Mouse (Mus musculus): ENCODE data around the gene Eif4a2. TPM values are rescaled to one million over a fixed set of nuclear protein-coding genes. Genes with fewer than 3 reads are reported as not detected.

The Eif4a2 gene
- total RNA-seq, 1 experiment = 983 TPM

GRCm38 (mm10) chr16:23157013-23157412 lies 49.8 kb downstream of the Eif4a2 start:
- Histone ChIP-seq H3K27ac (ENCODE audit: insufficient read depth, low read depth, low read length, poor library complexity, severe bottlenecking) (no peak overlapping the region), H3K4me1 (ENCODE audit: control insufficient read depth in 2 of 2, insufficient read depth in 2 of 2, low read length in 2 of 2, poor library complexity in 1 of 2) (no peaks in the 10 kb centered on the region; a peak in 1 of 4 replicates), H3K36me3 (ENCODE audit: control insufficient read depth, insufficient read depth, low read length, poor library complexity, severe bottlenecking) (no peaks in the 10 kb centered on the region), H3K9me3 (ENCODE audit: control insufficient read depth, insufficient read depth, low read depth, low read length) (no peaks in the 10 kb centered on the region), H3K4me3 (ENCODE audit: insufficient read depth in 1 of 2, low read depth in 1 of 2, low read length in 2 of 2, poor library complexity in 1 of 2, severe bottlenecking in 1 of 2) (no peak overlapping the region), H3K9ac (ENCODE audit: insufficient read depth, low read depth, low read length, poor library complexity, severe bottlenecking) (no peak overlapping the region)
- TF ChIP-seq HCFC1 (IDR thresholded peaks at IDR 0.05; ENCODE audit: borderline replicate concordance, insufficient read depth, low read length) = no peak
- no peak for TF ChIP-seq ZNF384 (IDR thresholded peaks at IDR 0.05; ENCODE audit: low read depth, low read length)
- TF ChIP-seq MAFK (IDR thresholded peaks at IDR 0.05; ENCODE audit: insufficient read depth, low read depth, low read length) = no peak
- no peak for TF ChIP-seq ZC3H11A (IDR thresholded peaks at IDR 0.05; ENCODE audit: borderline replicate concordance, low read depth, low read length)
- TF ChIP-seq CHD2 (IDR thresholded peaks at IDR 0.05; ENCODE audit: low read depth, low read length) = no peak
- DNase-seq (ENCODE audit: low read depth, low spot score) = no peak
- in situ Hi-C loops (cut with MboI; ENCODE audit: low sequenced_read_pairs in 2 of 2, unreplicated experiment in 2 of 2) = loop anchor here in 1 of 2 experiments (25.0 kb wide), 1 partner anchor 255 kb away; no protein-coding TSS in a partner anchor

GRCm38 (mm10) chr16:23158292-23158691 lies 51.0 kb downstream of the Eif4a2 start:
- DNase-seq (ENCODE audit: low read depth, low spot score) = no peak
- TF ChIP-seq CHD2 (IDR thresholded peaks at IDR 0.05; ENCODE audit: low read depth, low read length) (no peak), MAFK (IDR thresholded peaks at IDR 0.05; ENCODE audit: insufficient read depth, low read depth, low read length) (no peak), ZC3H11A (IDR thresholded peaks at IDR 0.05; ENCODE audit: borderline replicate concordance, low read depth, low read length) (no peak), ZNF384 (IDR thresholded peaks at IDR 0.05; ENCODE audit: low read depth, low read length) (no peak), HCFC1 (IDR thresholded peaks at IDR 0.05; ENCODE audit: borderline replicate concordance, insufficient read depth, low read length) (no peak)
- Histone ChIP-seq H3K9me3 (ENCODE audit: control insufficient read depth, insufficient read depth, low read depth, low read length) (no peaks in the 10 kb centered on the region), H3K36me3 (ENCODE audit: control insufficient read depth, insufficient read depth, low read length, poor library complexity, severe bottlenecking) (no peaks in the 10 kb centered on the region), H3K4me3 (ENCODE audit: insufficient read depth in 1 of 2, low read depth in 1 of 2, low read length in 2 of 2, poor library complexity in 1 of 2, severe bottlenecking in 1 of 2) (no peak overlapping the region), H3K9ac (ENCODE audit: insufficient read depth, low read depth, low read length, poor library complexity, severe bottlenecking) (no peak overlapping the region), H3K4me1 (ENCODE audit: control insufficient read depth in 2 of 2, insufficient read depth in 2 of 2, low read length in 2 of 2, poor library complexity in 1 of 2) (no peaks in the 10 kb centered on the region; a peak in 1 of 4 replicates), H3K27ac (ENCODE audit: insufficient read depth, low read depth, low read length, poor library complexity, severe bottlenecking) (no peak overlapping the region)
- in situ Hi-C loops (cut with MboI; ENCODE audit: low sequenced_read_pairs in 2 of 2, unreplicated experiment in 2 of 2) = loop anchor here in 1 of 2 experiments (25.0 kb wide), 1 partner anchor 254 kb away; no protein-coding TSS in a partner anchor

- H3K9me3 ChIP-seq (ENCODE audit: control insufficient read depth, insufficient read depth, low read depth, low read length) = no peaks in the 10 kb centered on the region
- H3K27ac ChIP-seq (ENCODE audit: insufficient read depth, low read depth, low read length, poor library complexity, severe bottlenecking) = no peak overlapping the region
- in situ Hi-C loops (cut with MboI; ENCODE audit: low sequenced_read_pairs in 2 of 2, unreplicated experiment in 2 of 2) = loop anchor here in 1 of 2 experiments (25.0 kb wide), 1 partner anchor 253 kb away; no protein-coding TSS in a partner anchor
- H3K36me3 ChIP-seq (ENCODE audit: control insufficient read depth, insufficient read depth, low read length, poor library complexity, severe bottlenecking) = no peaks in the 10 kb centered on the region
- no peak for TF ChIP-seq CHD2 (IDR thresholded peaks at IDR 0.05; ENCODE audit: low read depth, low read length)
- no peak for TF ChIP-seq HCFC1 (IDR thresholded peaks at IDR 0.05; ENCODE audit: borderline replicate concordance, insufficient read depth, low read length)
- no peak for TF ChIP-seq ZNF384 (IDR thresholded peaks at IDR 0.05; ENCODE audit: low read depth, low read length)
- TF ChIP-seq MAFK (IDR thresholded peaks at IDR 0.05; ENCODE audit: insufficient read depth, low read depth, low read length) = no peak
- TF ChIP-seq ZC3H11A (IDR thresholded peaks at IDR 0.05; ENCODE audit: borderline replicate concordance, low read depth, low read length) = no peak
- DNase-seq (ENCODE audit: low read depth, low spot score) = no peak
- no peak overlapping the region for H3K4me3 ChIP-seq (ENCODE audit: insufficient read depth in 1 of 2, low read depth in 1 of 2, low read length in 2 of 2, poor library complexity in 1 of 2, severe bottlenecking in 1 of 2)
- H3K9ac ChIP-seq (ENCODE audit: insufficient read depth, low read depth, low read length, poor library complexity, severe bottlenecking) = no peak overlapping the region
- peaks cover 0 to 2% of the 10 kb centered on the region in 2 experiments; a peak in 1 of 4 replicates for H3K4me1 ChIP-seq (ENCODE audit: control insufficient read depth in 2 of 2, insufficient read depth in 2 of 2, low read length in 2 of 2, poor library complexity in 1 of 2)
Measured at GRCm38 (mm10) chr16:23158957-23159356, 51.7 kb downstream of the Eif4a2 start.

GRCm38 (mm10) chr16:23159749-23160148 lies 52.5 kb downstream of the Eif4a2 start:
- TF ChIP-seq CHD2 (IDR thresholded peaks at IDR 0.05; ENCODE audit: low read depth, low read length) (no peak), HCFC1 (IDR thresholded peaks at IDR 0.05; ENCODE audit: borderline replicate concordance, insufficient read depth, low read length) (no peak), MAFK (IDR thresholded peaks at IDR 0.05; ENCODE audit: insufficient read depth, low read depth, low read length) (no peak), ZC3H11A (IDR thresholded peaks at IDR 0.05; ENCODE audit: borderline replicate concordance, low read depth, low read length) (no peak), ZNF384 (IDR thresholded peaks at IDR 0.05; ENCODE audit: low read depth, low read length) (no peak)
- no peak overlapping the region for H3K27ac ChIP-seq (ENCODE audit: insufficient read depth, low read depth, low read length, poor library complexity, severe bottlenecking)

More at GRCm38 (mm10) chr16:23159749-23160148, 52.5 kb downstream of the Eif4a2 start:
- Histone ChIP-seq H3K9ac (ENCODE audit: insufficient read depth, low read depth, low read length, poor library complexity, severe bottlenecking) (no peak overlapping the region), H3K4me1 (ENCODE audit: control insufficient read depth in 2 of 2, insufficient read depth in 2 of 2, low read length in 2 of 2, poor library complexity in 1 of 2) (peaks cover 0 to 9% of the 10 kb centered on the region in 2 experiments; a peak in 2 of 4 replicates), H3K36me3 (ENCODE audit: control insufficient read depth, insufficient read depth, low read length, poor library complexity, severe bottlenecking) (no peaks in the 10 kb centered on the region), H3K4me3 (ENCODE audit: insufficient read depth in 1 of 2, low read depth in 1 of 2, low read length in 2 of 2, poor library complexity in 1 of 2, severe bottlenecking in 1 of 2) (no peak overlapping the region), H3K9me3 (ENCODE audit: control insufficient read depth, insufficient read depth, low read depth, low read length) (no peaks in the 10 kb centered on the region)
- no peak for DNase-seq (ENCODE audit: low read depth, low spot score)
- in situ Hi-C loops (cut with MboI; ENCODE audit: low sequenced_read_pairs in 2 of 2, unreplicated experiment in 2 of 2) = loop anchor here in 1 of 2 experiments (25.0 kb wide), 1 partner anchor 253 kb away; no protein-coding TSS in a partner anchor
